Mouse (Mus musculus) kidney, postnatal 10 days (tissue): ENCODE measurements at regions not wholly inside any gene's neighbourhood (a gene's known extent, or its start where the extent isn't known, plus 50 kb on each side); places are given as distances from the start of the nearest gene placed in this dataset.

Source experiments
- DNase-seq: peaks from one replicate; pipeline ENCODE4 v3.0.0; 2021; ENCODE audit warnings: mixed read lengths

- DNase-seq = no peak
Observed at GRCm38 (mm10) chr9:56547291-56547977, 129.0 kb downstream of the Hmg20a start.

- no peak for DNase-seq
Observed at GRCm38 (mm10) chr9:56549774-56550173, 131.4 kb downstream of the Hmg20a start.

GRCm38 (mm10) chr9:56550178-56550577 lies 131.8 kb downstream of the Hmg20a start:
- no peak for DNase-seq

GRCm38 (mm10) chr9:56551376-56552186 lies 133.2 kb downstream of the Hmg20a start:
- no peak for DNase-seq

- DNase-seq = no peak
Observed at GRCm38 (mm10) chr9:56552187-56552686, 133.8 kb downstream of the Hmg20a start.

GRCm38 (mm10) chr9:56552766-56553165 lies 134.4 kb downstream of the Hmg20a start:
- DNase-seq = peak; percentile 92

- no peak for DNase-seq
Observed at GRCm38 (mm10) chr9:56553626-56554025, 135.2 kb downstream of the Hmg20a start.

- DNase-seq = no peak
Observed at GRCm38 (mm10) chr9:56554096-56554495, 135.7 kb downstream of the Hmg20a start.

GRCm38 (mm10) chr9:56559618-56560144 lies 141.3 kb downstream of the Hmg20a start:
- no peak for DNase-seq

- no peak for DNase-seq
Observed at GRCm38 (mm10) chr9:56562440-56562839, 144.0 kb downstream of the Hmg20a start.

- DNase-seq = no peak
Observed at GRCm38 (mm10) chr9:56564048-56564737, 145.8 kb downstream of the Hmg20a start.
